Mouse (Mus musculus) G1E (cell line): Measurements from ENCODE around the gene Tmem126b. TPM values are rescaled to one million over a fixed set of nuclear protein-coding genes. Genes with fewer than 3 reads are reported as not detected.
A peak's percentile ranks its signal among the peaks of the same experiment; 100 is the strongest.

Experiments
- ATAC-seq: 2 replicates; pipeline ENCODE4 v1.8.0; 2016; ENCODE audit warnings: mild to moderate bottlenecking; ENCODE audit not compliant: insufficient number of reproducible peaks, poor library complexity, low FRiP score, severe bottlenecking; ENCODE audit errors: extremely low read depth
- DNase-seq: peaks from one replicate; pipeline ENCODE4 v3.0.0; 2012; ENCODE audit warnings: low spot score
- H3K27me3 ChIP-seq: 2 replicates; pipeline ENCODE4 v1.6.1; 2012; ENCODE audit warnings: mild to moderate bottlenecking, low read length, inconsistent platforms; ENCODE audit not compliant: insufficient read depth
- H3K36me3 ChIP-seq: replicated peaks from 2 replicates; pipeline ENCODE3; 2012; ENCODE audit warnings: mild to moderate bottlenecking, inconsistent platforms
- H3K4me1 ChIP-seq: 2 replicates; pipeline ENCODE4 v1.6.1; 2012; ENCODE audit warnings: low read depth, low read length, inconsistent platforms, mixed read lengths; ENCODE audit not compliant: insufficient read depth
- H3K4me3 ChIP-seq: 2 replicates; pipeline ENCODE4 v1.5.1; 2012; ENCODE audit warnings: low read depth, mild to moderate bottlenecking, inconsistent platforms, low read length, moderate library complexity, mixed read lengths
- H3K9me3 ChIP-seq: replicated peaks from 2 replicates; pipeline ENCODE4 v1.6.1; 2012; ENCODE audit warnings: inconsistent platforms
- CTCF ChIP-seq: IDR thresholded peaks from 2 replicates; pipeline ENCODE4 v1.5.1; 2012; ENCODE audit warnings: low read depth, low read length, inconsistent platforms, mixed read lengths
- GATA1 ChIP-seq: IDR thresholded peaks from 2 replicates; pipeline ENCODE4 v1.6.1; 2012; ENCODE audit warnings: borderline replicate concordance, low read length, inconsistent platforms, mixed read lengths
- GATA2 ChIP-seq: IDR thresholded peaks from 2 replicates; pipeline ENCODE4 v1.6.1; 2012; ENCODE audit warnings: low read depth, low read length, inconsistent platforms, borderline replicate concordance
- POLR2AphosphoS5 ChIP-seq: IDR thresholded peaks from 2 replicates; pipeline ENCODE4 v1.6.1; 2012; ENCODE audit warnings: low read depth, low read length, inconsistent platforms; ENCODE audit not compliant: insufficient replicate concordance
- TAL1 ChIP-seq: conservative IDR thresholded peaks from 2 replicates; pipeline ENCODE4 v1.6.1; 2012; ENCODE audit warnings: low read depth, low read length, inconsistent platforms, mixed read lengths
- polyA plus RNA-seq: library from polyadenylated mRNA; stranded (reverse); fragments of >175 nt; gene quantifications from 2 replicates; pipeline ENCODE4 v1.2.3, GENCODE M21; 2012
- total RNA-seq, 2 experiments: library from RNA; stranded (forward) in 1 of 2; stranded (reverse) in 1 of 2; fragments of 200-1000 nt in 1 of 2; fragments of >200 nt in 1 of 2; fragmentation: Nextera tagmentation in 1 of 2; gene quantifications; 2 replicates each; pipeline ENCODE4 v1.2.3; 2014 to 2017

Gene Tmem126b
- total RNA-seq (2014; fragmentation: Nextera tagmentation) = 17.5 and 17.8 TPM in 2 replicates
- total RNA-seq (2017) = 20.6 and 30.4 TPM in 2 replicates
- polyA plus RNA-seq = 4.0 and 4.1 TPM in 2 replicates

DNA sequence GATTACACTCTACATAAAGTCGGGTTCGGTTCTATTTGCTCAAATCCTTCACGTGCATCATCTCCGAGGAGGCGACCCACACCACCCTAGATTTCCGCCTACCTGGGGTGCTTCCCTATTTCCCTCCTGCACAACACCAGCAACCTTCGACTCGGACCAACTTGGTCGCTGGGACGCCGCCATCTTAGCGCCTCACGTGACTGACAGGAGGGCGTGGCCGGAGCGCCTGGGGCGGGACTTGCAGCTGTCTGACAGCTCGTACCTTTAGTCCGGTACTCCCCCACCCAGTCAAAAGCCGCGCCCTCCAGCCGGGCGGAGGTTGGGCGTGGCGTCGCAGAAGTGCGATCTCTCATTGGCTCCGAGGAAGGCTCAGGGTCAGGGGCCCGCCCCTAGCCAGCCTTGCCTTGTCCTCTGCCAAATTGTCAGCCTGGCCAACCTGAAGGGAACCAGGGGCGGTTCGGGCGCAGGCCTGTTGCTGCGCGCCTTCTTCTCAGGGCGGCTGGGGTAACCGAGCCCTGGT is at the start of gene Tmem126b:
Tmem126b (minus strand) TSS at position 209 of the 520 bp plus-strand sequence.
- H3K4me1 ChIP-seq = peaks cover 24% of the 10 kb centered on the region
- peaks cover 19% of the 10 kb centered on the region for H3K36me3 ChIP-seq
- ATAC-seq (peak; percentile 98), DNase-seq (peak; percentile 91)
- no peaks in the 10 kb centered on the region for H3K27me3 ChIP-seq
- H3K9me3 ChIP-seq = no peaks in the 10 kb centered on the region
- H3K4me3 ChIP-seq = peak within 1 kb of the TSS; percentile 78
- TF ChIP-seq POLR2AphosphoS5 = no peak; the same call in 1 of the 2 replicates
- no peak for TF ChIP-seq TAL1
- TF ChIP-seq GATA2 = no peak
- TF ChIP-seq GATA1 = no peak
- TF ChIP-seq CTCF = no peak

DNA sequence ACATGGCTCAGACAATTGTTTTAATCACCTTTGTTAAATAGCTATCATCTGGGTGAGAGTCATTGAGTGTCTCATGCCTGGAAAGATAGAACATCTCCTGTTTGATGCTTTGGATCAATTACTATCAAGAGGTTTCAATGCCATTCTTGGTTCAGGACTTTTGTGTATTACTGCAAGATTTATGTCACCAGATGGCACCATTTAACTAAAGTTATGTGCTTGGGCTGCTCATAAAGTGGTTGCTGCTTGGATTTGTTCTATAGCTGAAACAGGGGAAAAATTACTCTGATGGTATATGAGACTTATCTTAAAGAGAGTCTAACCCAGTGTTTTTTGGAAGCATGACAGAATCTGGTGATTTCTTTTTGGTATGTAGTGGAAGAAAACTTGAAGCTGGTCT is 36.5 kb upstream of the Tmem126b start:
- Histone ChIP-seq H3K27me3 (no peaks in the 10 kb centered on the region), H3K9me3 (no peaks in the 10 kb centered on the region), H3K4me1 (no peaks in the 10 kb centered on the region), H3K36me3 (no peaks in the 10 kb centered on the region), H3K4me3 (no peak overlapping the region)
- DNase-seq = no peak
- ATAC-seq = no peak
- TF ChIP-seq GATA2 (no peak), POLR2AphosphoS5 (no peak), TAL1 (no peak), GATA1 (no peak), CTCF (no peak)

DNA sequence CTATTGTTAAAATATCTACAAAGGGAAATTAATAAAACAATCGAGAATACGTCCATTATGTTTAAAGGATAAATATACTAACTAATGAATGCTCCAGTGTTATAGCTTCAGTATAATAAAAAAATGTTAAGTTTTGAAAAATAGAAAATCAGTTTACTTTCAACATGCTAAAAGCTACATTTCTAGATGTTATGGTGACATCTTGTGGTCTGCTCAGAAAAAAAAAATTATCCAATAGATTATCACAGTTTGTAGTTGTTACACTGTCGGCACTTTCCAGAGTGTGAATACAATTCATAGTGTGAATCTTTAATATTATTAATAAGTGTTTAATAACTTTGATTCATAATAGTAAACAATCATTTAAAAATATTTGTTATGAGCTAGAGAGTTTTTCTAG is 32.3 kb upstream of the Tmem126b start:
- TF ChIP-seq GATA2 = no peak
- TF ChIP-seq GATA1 = no peak
- TF ChIP-seq POLR2AphosphoS5 = no peak
- H3K4me3 ChIP-seq = no peak overlapping the region
- DNase-seq (no peak), ATAC-seq (no peak)
- no peaks in the 10 kb centered on the region for H3K9me3 ChIP-seq
- H3K4me1 ChIP-seq = no peaks in the 10 kb centered on the region
- no peaks in the 10 kb centered on the region for H3K36me3 ChIP-seq
- H3K27me3 ChIP-seq = peaks cover 4% of the 10 kb centered on the region; the same call in 1 of the 2 replicates

DNA sequence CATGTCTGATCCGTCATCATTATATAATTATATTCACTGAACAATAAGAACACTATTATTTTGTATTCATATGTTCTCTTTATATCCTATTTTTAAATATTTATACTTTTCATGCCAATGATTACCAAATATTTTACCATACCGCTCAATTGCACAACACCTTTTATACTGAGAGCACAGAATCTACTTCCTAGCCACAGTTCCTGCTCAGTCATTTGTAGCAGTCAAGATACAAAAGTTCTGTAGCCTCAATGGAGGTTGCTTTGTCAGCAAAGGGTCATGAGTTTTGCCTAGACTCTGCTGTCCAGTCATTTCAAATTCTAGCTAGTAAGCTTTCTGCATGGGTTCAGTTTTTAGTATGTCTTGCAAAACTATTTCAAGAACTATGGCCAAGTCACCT is 6.8 kb upstream of the Tmem126b start:
- Histone ChIP-seq H3K4me1 (no peaks in the 10 kb centered on the region), H3K9me3 (no peaks in the 10 kb centered on the region), H3K27me3 (peaks cover 10% of the 10 kb centered on the region; the same call in 1 of the 2 replicates), H3K4me3 (no peak overlapping the region), H3K36me3 (no peaks in the 10 kb centered on the region)
- ATAC-seq (no peak), DNase-seq (no peak)
- TF ChIP-seq TAL1 = no peak
- no peak for TF ChIP-seq POLR2AphosphoS5
- no peak for TF ChIP-seq CTCF

DNA sequence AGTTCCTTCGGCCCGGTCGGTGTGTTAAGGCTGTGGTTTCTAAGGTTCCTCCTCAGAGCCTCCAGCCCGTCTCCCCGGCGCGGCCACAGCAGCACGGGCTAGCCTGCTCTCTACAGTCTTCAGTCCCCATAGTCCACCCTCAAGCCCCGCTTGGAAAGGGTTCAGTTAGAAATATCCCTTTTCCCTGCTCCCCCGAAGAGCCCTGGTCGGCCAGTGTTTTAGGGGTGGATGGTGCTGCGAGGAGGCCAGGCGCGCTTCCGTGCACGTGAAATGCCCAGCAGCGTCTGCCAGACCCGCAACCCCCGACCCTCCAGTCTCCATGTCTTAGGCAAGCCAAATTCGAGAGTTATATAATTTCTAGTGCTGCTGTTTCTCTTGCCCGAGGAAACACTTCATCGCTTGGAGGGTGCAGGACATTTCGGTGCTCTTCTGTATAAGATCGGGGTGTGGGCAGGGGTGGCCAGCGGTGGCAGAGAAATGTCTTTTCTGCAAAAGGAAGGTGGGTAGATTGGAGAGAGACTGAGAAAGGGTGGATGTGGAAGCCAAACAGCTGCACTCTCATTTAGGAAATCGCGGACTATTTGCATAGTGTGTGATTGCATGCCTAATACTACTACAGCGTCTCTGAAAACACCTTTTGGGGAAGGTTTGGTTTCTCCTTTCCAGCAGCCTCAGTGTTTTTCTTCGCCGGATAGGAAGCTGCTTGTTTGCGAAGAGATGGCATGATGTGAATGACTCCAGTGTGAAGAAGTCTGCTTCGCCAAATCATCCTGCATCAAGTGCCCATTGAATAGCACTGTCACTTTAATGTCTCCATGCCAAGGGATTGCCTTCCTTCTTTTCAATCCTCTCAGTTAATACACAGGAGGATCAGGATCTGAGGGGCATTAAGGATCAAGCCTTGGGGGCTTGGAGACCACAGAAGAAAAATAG is 778 bp upstream of the Tmem126b start, which contains the start of gene Dlg2:
Dlg2 (plus strand) TSS at position 360 of the 933 bp plus-strand sequence.
- H3K9me3 ChIP-seq = no peaks in the 10 kb centered on the region
- H3K4me3 ChIP-seq = peak within 1 kb of the TSS; percentile 78
- 0 out of 2 replicates have a peak, but pooled peaks have one; percentile 4 for ATAC-seq
- no peak for TF ChIP-seq CTCF
- TF ChIP-seq GATA2 = no peak
- TF ChIP-seq TAL1 = no peak
- no peak for TF ChIP-seq GATA1
- no peak for TF ChIP-seq POLR2AphosphoS5
- no peak for DNase-seq
- peaks cover 24% of the 10 kb centered on the region for H3K4me1 ChIP-seq
- peaks cover 14% of the 10 kb centered on the region for H3K36me3 ChIP-seq
- H3K27me3 ChIP-seq = peaks cover 4% of the 10 kb centered on the region; the same call in 1 of the 2 replicates

DNA sequence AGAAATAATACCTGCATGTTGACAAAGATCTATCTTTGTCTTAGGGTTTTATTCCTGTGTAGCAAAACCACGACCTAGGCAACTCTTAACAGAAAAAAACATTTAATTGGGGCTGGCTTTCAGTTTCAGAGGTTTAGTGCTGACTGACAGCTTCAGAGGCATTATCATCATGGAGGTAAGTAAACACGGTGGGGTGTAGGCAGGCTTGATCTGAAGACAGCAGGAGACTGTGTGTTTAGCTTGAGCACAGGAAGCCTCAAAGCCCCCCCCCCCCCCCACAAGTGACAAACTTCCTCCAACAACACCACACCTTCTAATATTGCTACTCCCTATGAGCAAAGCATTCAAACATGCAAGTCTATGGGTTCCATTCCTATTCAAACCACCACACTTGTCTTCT is 2.3 kb downstream of the Tmem126b start:
- TF ChIP-seq TAL1 (no peak), GATA1 (no peak)
- Histone ChIP-seq H3K4me1 (peaks cover 24% of the 10 kb centered on the region), H3K36me3 (peaks cover 35% of the 10 kb centered on the region), H3K9me3 (no peaks in the 10 kb centered on the region), H3K27me3 (no peaks in the 10 kb centered on the region), H3K4me3 (no peak overlapping the region)
- ATAC-seq = no peak
- no peak for DNase-seq
